Mouse (Mus musculus) myocyte (in vitro differentiated cells): ENCODE results near the gene Pctp. TPM values are rescaled to one million over a fixed set of nuclear protein-coding genes. Genes with fewer than 3 reads are reported as not detected.
A peak's percentile ranks its signal among the peaks of the same experiment; 100 is the strongest.

Experiments used
- H3K27me3 ChIP-seq: one replicate; pipeline ENCODE4 v1.6.1; 2011; ENCODE audit not compliant: control insufficient read depth, insufficient read depth, insufficient read length
- H3K36me3 ChIP-seq: one replicate; pipeline ENCODE4 v1.6.1; 2011; ENCODE audit not compliant: control insufficient read depth, insufficient read depth
- H3K4me2 ChIP-seq: one replicate; pipeline ENCODE4 v1.6.1; 2011; ENCODE audit warnings: low read depth, control low read depth
- H3K4me3 ChIP-seq: one replicate; pipeline ENCODE4 v1.5.1; 2011; ENCODE audit warnings: mild to moderate bottlenecking, control low read depth, moderate library complexity
- H3K79me2 ChIP-seq: one replicate; pipeline ENCODE4 v1.6.1; 2011; ENCODE audit not compliant: control insufficient read depth, insufficient read depth
- H3ac ChIP-seq: one replicate; pipeline ENCODE4 v1.6.1; 2011; ENCODE audit not compliant: control insufficient read depth, insufficient read length
- CEBPB ChIP-seq: IDR thresholded peaks from 2 replicates; pipeline ENCODE4 v1.6.1; 2011; ENCODE audit warnings: mild to moderate bottlenecking, moderate library complexity; ENCODE audit not compliant: poor library complexity, insufficient read depth, severe bottlenecking
- E2F4 ChIP-seq: IDR thresholded peaks from one replicate; pipeline ENCODE4 v1.6.1; 2011; ENCODE audit warnings: mild to moderate bottlenecking, control low read depth, moderate library complexity; ENCODE audit not compliant: insufficient read depth
- MAX ChIP-seq: IDR thresholded peaks from one replicate; pipeline ENCODE4 v1.6.1; 2011; ENCODE audit warnings: low read depth, mild to moderate bottlenecking, control low read depth
- MYOD1 ChIP-seq, 3 experiments: IDR thresholded peaks; one replicate each; pipeline ENCODE4 v1.6.1; 2011; ENCODE audit warnings: control low read depth in 2 of 3, low read depth in 2 of 3, mild to moderate bottlenecking in 2 of 3, moderate library complexity in 1 of 3; ENCODE audit not compliant: insufficient read length in 2 of 3, control insufficient read depth in 1 of 3
- MYOG ChIP-seq, 3 experiments: IDR thresholded peaks; one replicate each; pipeline ENCODE4 v1.6.1; 2011; ENCODE audit warnings: control low read depth in 2 of 3, low read depth in 2 of 3, mild to moderate bottlenecking in 2 of 3; ENCODE audit not compliant: insufficient read length in 2 of 3, control insufficient read depth in 1 of 3, insufficient read depth in 1 of 3
- POLR2A ChIP-seq: IDR thresholded peaks from one replicate; pipeline ENCODE4 v1.6.1; 2011; ENCODE audit warnings: low read depth, mild to moderate bottlenecking, control low read depth, moderate library complexity; ENCODE audit not compliant: insufficient read length
- POLR2AphosphoS2 ChIP-seq: IDR thresholded peaks from one replicate; pipeline ENCODE4 v1.6.1; 2011; ENCODE audit warnings: low read depth, control low read depth; ENCODE audit not compliant: insufficient read length
- REST ChIP-seq: IDR thresholded peaks from one replicate; pipeline ENCODE4 v1.6.1; 2011; ENCODE audit warnings: mild to moderate bottlenecking, control low read depth, moderate library complexity; ENCODE audit not compliant: insufficient read depth, insufficient read length
- SRF ChIP-seq: IDR thresholded peaks from one replicate; pipeline ENCODE4 v1.6.1; 2011; ENCODE audit warnings: low read depth; ENCODE audit not compliant: control insufficient read depth, insufficient read length
- TCF12 ChIP-seq: IDR thresholded peaks from one replicate; pipeline ENCODE4 v1.6.1; 2011; ENCODE audit warnings: mild to moderate bottlenecking, control low read depth; ENCODE audit not compliant: poor library complexity, insufficient read depth, severe bottlenecking
- TCF3 ChIP-seq: IDR thresholded peaks from one replicate; pipeline ENCODE4 v1.6.1; 2011; ENCODE audit warnings: low read depth, control low read depth; ENCODE audit not compliant: insufficient read length
- USF1 ChIP-seq: IDR thresholded peaks from one replicate; pipeline ENCODE4 v1.6.1; 2011; ENCODE audit warnings: low read depth, mild to moderate bottlenecking, control low read depth, moderate library complexity
- polyA plus RNA-seq: library from polyadenylated mRNA; unstranded; fragments of >200 nt; fragmentation: generic; extraction: Trizol; gene quantifications from one replicate; pipeline ENCODE4 v1.2.1, GENCODE M21; 2012; ENCODE audit warnings: missing spikeins

Gene Pctp
- polyA plus RNA-seq, 1 experiment, result 1.1 TPM

GRCm38 (mm10) chr11:90031076-90031475, 28.4 kb upstream of the Pctp start:
- no peaks in the 10 kb centered on the region for H3K79me2 ChIP-seq
- TF ChIP-seq POLR2A, result no peak
- no peak for TF ChIP-seq SRF
- TF ChIP-seq TCF3, result no peak
- TF ChIP-seq POLR2AphosphoS2, result no peak
- TF ChIP-seq CEBPB, result no peak
- no peak for TF ChIP-seq MYOG (IDR thresholded peaks at IDR 0.05; ENCODE audit: control insufficient read depth in 1 of 3, insufficient read depth in 1 of 3, insufficient read length in 2 of 3, low read depth in 2 of 3)
- H3K27me3 ChIP-seq, result no peaks in the 10 kb centered on the region
- no peak overlapping the region for H3K4me3 ChIP-seq
- H3ac ChIP-seq, result no peak overlapping the region
- H3K4me2 ChIP-seq, result no peak overlapping the region
- no peaks in the 10 kb centered on the region for H3K36me3 ChIP-seq

GRCm38 (mm10) chr11:90030557-90030956, 27.9 kb upstream of the Pctp start:
- no peaks in the 10 kb centered on the region for H3K36me3 ChIP-seq
- H3K79me2 ChIP-seq, result no peaks in the 10 kb centered on the region
- H3K4me3 ChIP-seq, result no peak overlapping the region
- no peak overlapping the region for H3K4me2 ChIP-seq
- TF ChIP-seq POLR2A, result no peak
- TF ChIP-seq E2F4, result no peak
- no peak for TF ChIP-seq MAX
- TF ChIP-seq SRF, result no peak
- no peak for TF ChIP-seq REST
- no peak for TF ChIP-seq CEBPB
- H3K27me3 ChIP-seq, result no peaks in the 10 kb centered on the region
- H3ac ChIP-seq, result no peak overlapping the region

- H3K4me3 ChIP-seq, result no peak within 1 kb of the TSS
- H3K4me2 ChIP-seq, result peak within 1 kb of the TSS; percentile 18
- no peak within 1 kb of the TSS for H3ac ChIP-seq
- TF ChIP-seq REST, result no peak
- TF ChIP-seq CEBPB, result no peak
- no peak for TF ChIP-seq MYOD1 (IDR thresholded peaks at IDR 0.05; ENCODE audit: control insufficient read depth in 1 of 3, insufficient read length in 2 of 3, low read depth in 2 of 3)
- no peak for TF ChIP-seq TCF3
- no peak for TF ChIP-seq E2F4
- no peak for TF ChIP-seq POLR2AphosphoS2
- TF ChIP-seq MYOG (IDR thresholded peaks at IDR 0.05; ENCODE audit: control insufficient read depth in 1 of 3, insufficient read depth in 1 of 3, insufficient read length in 2 of 3, low read depth in 2 of 3), result no peak
- no peaks in the 10 kb centered on the region for H3K36me3 ChIP-seq
- H3K27me3 ChIP-seq, result no peaks in the 10 kb centered on the region
- H3K79me2 ChIP-seq, result no peaks in the 10 kb centered on the region
Measured at GRCm38 (mm10) chr11:90029841-90030398, 27.2 kb upstream of the Pctp start, which contains the start of gene Tmem100. TSS of gene Tmem100 (plus strand) at chr11:90030348.

GRCm38 (mm10) chr11:90029354-90029753, 26.7 kb upstream of the Pctp start:
- Histone ChIP-seq H3K79me2 (no peaks in the 10 kb centered on the region), H3ac (no peak overlapping the region), H3K36me3 (no peaks in the 10 kb centered on the region), H3K4me3 (no peak overlapping the region), H3K27me3 (no peaks in the 10 kb centered on the region), H3K4me2 (peak overlapping the region; percentile 18)
- TF ChIP-seq TCF3 (no peak), POLR2A (no peak), USF1 (no peak), MYOD1 (IDR thresholded peaks at IDR 0.05; ENCODE audit: control insufficient read depth in 1 of 3, insufficient read length in 2 of 3, low read depth in 2 of 3) (no peak), MAX (no peak)

GRCm38 (mm10) chr11:90028746-90029145, 26.1 kb upstream of the Pctp start:
- Histone ChIP-seq H3ac (no peak overlapping the region), H3K36me3 (no peaks in the 10 kb centered on the region), H3K79me2 (no peaks in the 10 kb centered on the region), H3K4me3 (no peak overlapping the region), H3K27me3 (no peaks in the 10 kb centered on the region), H3K4me2 (no peak overlapping the region)
- TF ChIP-seq MYOD1 (IDR thresholded peaks at IDR 0.05; ENCODE audit: control insufficient read depth in 1 of 3, insufficient read length in 2 of 3, low read depth in 2 of 3), result no peak
- TF ChIP-seq USF1, result no peak
- no peak for TF ChIP-seq POLR2AphosphoS2
- TF ChIP-seq MAX, result no peak
- TF ChIP-seq SRF, result no peak
- TF ChIP-seq MYOG (IDR thresholded peaks at IDR 0.05; ENCODE audit: control insufficient read depth in 1 of 3, insufficient read depth in 1 of 3, insufficient read length in 2 of 3, low read depth in 2 of 3), result no peak
- no peak for TF ChIP-seq POLR2A
- no peak for TF ChIP-seq TCF12
- TF ChIP-seq REST, result no peak
- no peak for TF ChIP-seq TCF3
